Mouse (Mus musculus) bone marrow, adult 2 months (tissue): ENCODE measurements at regions not wholly inside any gene's neighbourhood (a gene's known extent, or its start where the extent isn't known, plus 50 kb on each side); places are given as distances from the start of the nearest gene placed in this dataset.

Experiments
- H3K27ac ChIP-seq: fragments of 200-500 bp; 2 replicates; pipeline ENCODE4 v1.5.1; 2012; ENCODE audit warnings: low read depth, mild to moderate bottlenecking, control low read depth, inconsistent platforms, low read length; ENCODE audit not compliant: control insufficient read depth, poor library complexity, insufficient read depth
- H3K4me1 ChIP-seq: fragments of 200-500 bp; 2 replicates; pipeline ENCODE4 v1.6.1; 2011; ENCODE audit warnings: low read length; ENCODE audit not compliant: control insufficient read depth, insufficient read depth
- H3K4me3 ChIP-seq: fragments of 200-500 bp; replicated peaks from 2 replicates; pipeline ENCODE3; 2011; ENCODE audit warnings: mild to moderate bottlenecking, low read depth, low read length, control low read depth; ENCODE audit not compliant: control insufficient read depth
- CTCF ChIP-seq: fragments of 200-500 bp; IDR thresholded peaks from 2 replicates; pipeline ENCODE4 v1.5.1; 2011; ENCODE audit warnings: low read length, control low read depth; ENCODE audit not compliant: control insufficient read depth, insufficient read depth
- POLR2A ChIP-seq: fragments of 200-500 bp; IDR thresholded peaks from 2 replicates; pipeline ENCODE4 v1.6.1; 2011; ENCODE audit warnings: low read depth, mild to moderate bottlenecking, control low read depth, low read length, borderline replicate concordance; ENCODE audit not compliant: control insufficient read depth
- WGBS: fragments of 180-500 bp; shearing (Covaris S2); methylation state at CpG from one replicate; pipeline ENCODE4 v1.1.7; 2018; 5-methylcytosine and 5-hydroxymethylcytosine counted together

- Histone ChIP-seq H3K4me1 (no peaks in the 10 kb centered on the region; the same call in 1 of the 2 replicates), H3K4me3 (no peak overlapping the region), H3K27ac (no peak overlapping the region)
- no peak for TF ChIP-seq POLR2A
- TF ChIP-seq CTCF: no peak
- 63% methylated on average over 8 of the region's 8 CpGs for WGBS
These were observed 141.6 kb downstream of the Setd4 start for GRCm38 (mm10) chr16:93462286-93462610.

GRCm38 (mm10) chr16:93461406-93462285 lies 142.2 kb downstream of the Setd4 start:
- Histone ChIP-seq H3K27ac (no peak overlapping the region), H3K4me1 (no peaks in the 10 kb centered on the region), H3K4me3 (no peak overlapping the region)
- TF ChIP-seq POLR2A (no peak), CTCF (no peak)
- 80% methylated on average over 27 of the region's 27 CpGs for WGBS

- no peak for TF ChIP-seq POLR2A
- TF ChIP-seq CTCF: no peak
- WGBS: 67% methylated on average over 12 of the region's 12 CpGs
- no peak overlapping the region for H3K27ac ChIP-seq
These were observed 144.2 kb downstream of the Setd4 start for GRCm38 (mm10) chr16:93459497-93460240.

GRCm38 (mm10) chr16:93458598-93459496 lies 145.0 kb downstream of the Setd4 start:
- Histone ChIP-seq H3K4me1 (no peaks in the 10 kb centered on the region), H3K4me3 (no peak overlapping the region), H3K27ac (no peak overlapping the region)
- WGBS: 60% methylated on average over 25 of the region's 25 CpGs
- no peak for TF ChIP-seq POLR2A
- no peak for TF ChIP-seq CTCF

More at GRCm38 (mm10) chr16:93459497-93460240, 144.2 kb downstream of the Setd4 start:
- H3K4me1 ChIP-seq: no peaks in the 10 kb centered on the region
- no peak overlapping the region for H3K4me3 ChIP-seq

- no peaks in the 10 kb centered on the region for H3K4me1 ChIP-seq
- TF ChIP-seq CTCF (no peak), POLR2A (no peak)
- H3K4me3 ChIP-seq: no peak overlapping the region
- WGBS: 85% methylated on average over 20 of the region's 20 CpGs
- no peak overlapping the region for H3K27ac ChIP-seq
These were observed 145.8 kb downstream of the Setd4 start for GRCm38 (mm10) chr16:93458011-93458585.

- Histone ChIP-seq H3K4me3 (no peak overlapping the region), H3K4me1 (no peaks in the 10 kb centered on the region), H3K27ac (no peak overlapping the region)
- WGBS: 79% methylated on average over 17 of the region's 17 CpGs
- TF ChIP-seq CTCF (no peak), POLR2A (no peak)
These were observed 147.0 kb downstream of the Setd4 start for GRCm38 (mm10) chr16:93456706-93457425.

- no peaks in the 10 kb centered on the region for H3K4me1 ChIP-seq
- TF ChIP-seq POLR2A (no peak), CTCF (peak; percentile 96)
- no peak overlapping the region for H3K27ac ChIP-seq
- no peak overlapping the region for H3K4me3 ChIP-seq
- 23% methylated on average over 8 of the region's 8 CpGs for WGBS
These were observed 149.5 kb downstream of the Setd4 start for GRCm38 (mm10) chr16:93454080-93454997.
